Mouse (Mus musculus) forebrain, postnatal 0 days (tissue): ENCODE measurements around the gene Echdc3. TPM values are rescaled to one million over a fixed set of nuclear protein-coding genes. Genes with fewer than 3 reads are reported as not detected.

ENCODE experiments used
- ATAC-seq: fragments of 200-750 bp; cut with Nextera tagmentation; 2 replicates; pipeline ENCODE4 v1.8.0; 2017; ENCODE audit warnings: mild to moderate bottlenecking, moderate library complexity
- DNase-seq: peaks from one replicate; pipeline ENCODE4 v3.0.0-alpha.2; 2015
- H3K27ac ChIP-seq: fragments of 300-500 bp; sonication (generic); 2 replicates; pipeline ENCODE4 v1.5.1; 2014; ENCODE audit warnings: low read depth, mild to moderate bottlenecking, antibody characterized with exemption, low read length, moderate library complexity, mixed read lengths
- H3K27me3 ChIP-seq: fragments of 300-500 bp; sonication (generic); 2 replicates; pipeline ENCODE4 v1.6.1; 2014; ENCODE audit warnings: mild to moderate bottlenecking, low read length, mixed read lengths; ENCODE audit not compliant: insufficient read depth
- H3K36me3 ChIP-seq: fragments of 300-500 bp; sonication (generic); 2 replicates; pipeline ENCODE4 v1.6.1; 2014; ENCODE audit warnings: mild to moderate bottlenecking, moderate library complexity; ENCODE audit not compliant: insufficient read depth
- H3K4me1 ChIP-seq: fragments of 300-500 bp; sonication (generic); 2 replicates; pipeline ENCODE4 v1.6.1; 2014; ENCODE audit warnings: antibody characterized with exemption; ENCODE audit not compliant: insufficient read depth
- H3K4me2 ChIP-seq: fragments of 300-500 bp; sonication (generic); 2 replicates; pipeline ENCODE4 v1.6.1; 2014; ENCODE audit warnings: low read depth, mild to moderate bottlenecking, moderate library complexity
- H3K4me3 ChIP-seq: fragments of 300-500 bp; sonication (generic); 2 replicates; pipeline ENCODE4 v1.5.1; 2014; ENCODE audit warnings: low read depth, low read length, mixed read lengths
- H3K9ac ChIP-seq: fragments of 300-500 bp; sonication (generic); 2 replicates; pipeline ENCODE4 v1.6.1; 2014; ENCODE audit warnings: mild to moderate bottlenecking
- H3K9me3 ChIP-seq: fragments of 300-500 bp; sonication (generic); 2 replicates; pipeline ENCODE4 v1.6.1; 2016; ENCODE audit warnings: low read length
- CTCF ChIP-seq: sonication (generic); IDR thresholded peaks from 2 replicates; pipeline ENCODE4 v1.5.1; 2016; ENCODE audit warnings: antibody characterized with exemption, control low read depth, low read depth
- WGBS: fragments of 180-500 bp; shearing (Covaris S2); extraction: QIAGEN DNeasy Blood & Tissue Kit; methylation state at CpG from one replicate; pipeline ENCODE4 v1.1.7; 2014; 5-methylcytosine and 5-hydroxymethylcytosine counted together
- polyA plus RNA-seq: library from polyadenylated mRNA; unstranded; fragments of >200 nt; fragmentation: Nextera tagmentation; extraction: Ambion mirVana; gene quantifications from 2 replicates; pipeline ENCODE4 v1.2.1, GENCODE M21; 2015
- total RNA-seq: library from RNA; depleted of rRNA; stranded (reverse); fragments of >200 nt; gene quantifications from 2 replicates; pipeline ENCODE4 v1.2.3, GENCODE M21; 2014

Gene Echdc3
- total and polyA plus RNA-seq, 2 experiments from 2014 or later: 1.5 TPM

DNA sequence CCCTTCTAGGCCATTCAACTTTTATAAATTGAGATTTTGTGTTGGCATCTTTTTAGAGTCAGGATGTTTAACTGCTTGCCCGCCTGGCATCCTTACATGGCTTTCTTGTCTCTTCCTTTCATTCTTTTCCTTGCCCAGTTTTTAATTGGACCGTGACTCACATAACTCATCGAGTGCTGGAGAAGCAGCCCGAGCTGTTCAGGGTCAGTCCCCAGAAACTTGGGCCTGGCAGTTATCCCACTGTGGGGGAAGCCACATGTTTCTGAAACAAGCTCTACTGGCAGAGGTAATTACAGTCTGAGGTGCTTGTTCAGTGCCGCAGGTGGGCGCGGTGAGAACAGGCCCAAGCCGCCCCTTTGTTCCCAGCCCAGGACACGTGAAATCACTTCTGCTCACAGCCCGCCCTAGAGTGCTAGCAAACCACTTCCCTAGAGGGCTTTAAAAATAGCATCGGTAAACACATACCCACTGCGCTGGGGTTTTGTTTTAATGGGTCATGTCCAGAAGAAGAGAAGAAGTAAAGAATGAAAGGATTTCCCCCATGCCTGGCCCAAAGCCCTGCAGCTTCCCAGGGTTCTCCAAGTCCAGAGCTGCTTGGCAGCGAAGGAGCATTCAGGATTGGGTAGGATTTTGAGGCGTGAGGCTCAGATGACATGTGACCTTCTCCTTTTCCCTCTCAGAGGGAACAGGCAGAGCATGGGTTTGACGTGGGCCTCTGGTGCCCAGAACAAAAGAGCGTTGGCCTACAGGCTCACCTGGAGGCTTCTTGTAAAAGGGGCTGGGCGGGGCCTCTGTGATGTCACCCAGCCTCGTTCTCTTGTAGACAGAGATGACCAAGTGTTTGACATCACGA is 43.4 kb upstream of the Echdc3 start:
- DNase-seq (peak; percentile 72), ATAC-seq (peak; percentile 65)
- Histone ChIP-seq H3K9me3 (no peaks in the 10 kb centered on the region), H3K4me2 (no peak overlapping the region), H3K4me3 (no peak overlapping the region), H3K27me3 (no peaks in the 10 kb centered on the region), H3K36me3 (no peaks in the 10 kb centered on the region), H3K27ac (peak overlapping the region; percentile 69), H3K9ac (no peak overlapping the region), H3K4me1 (0 out of 2 replicates have a peak, but pooled peaks cover 4% of the 10 kb centered on the region)
- no peak for TF ChIP-seq CTCF
- WGBS: 40% methylated on average over 19 of the region's 19 CpGs

DNA sequence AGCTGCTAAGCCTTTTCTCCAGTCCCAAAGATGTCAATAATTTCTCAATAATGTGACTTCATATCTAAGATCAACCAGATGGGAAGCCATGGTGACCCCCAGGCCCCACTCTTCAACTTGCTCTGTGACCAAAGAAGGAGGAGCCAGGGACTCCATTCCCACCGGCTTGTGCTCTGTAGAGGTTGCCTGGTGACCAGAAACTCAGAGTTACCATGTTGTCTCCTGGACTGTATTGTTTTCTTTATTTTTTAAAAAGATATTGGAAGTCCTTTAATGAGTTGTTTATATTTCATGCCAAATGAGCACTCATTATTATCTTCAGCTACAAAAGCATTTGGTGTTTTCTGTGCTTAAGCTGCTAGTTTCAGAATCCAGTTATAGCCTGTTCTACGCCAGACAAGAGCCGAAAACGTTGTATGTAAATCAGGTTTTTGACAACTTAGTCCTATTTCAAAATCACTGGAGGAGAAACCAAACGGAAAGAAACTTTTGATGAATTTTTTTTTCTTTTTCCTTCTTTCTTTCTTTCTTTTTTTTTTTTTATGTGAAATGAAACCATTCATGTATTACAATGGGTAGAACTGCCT is 42.7 kb upstream of the Echdc3 start:
- DNase-seq (peak; percentile 35), ATAC-seq (peak; percentile 56)
- no peaks in the 10 kb centered on the region for H3K36me3 ChIP-seq
- no peak overlapping the region for H3K27ac ChIP-seq
- 30% methylated on average over 5 of the region's 5 CpGs for WGBS
- no peak overlapping the region for H3K4me2 ChIP-seq
- 0 out of 2 replicates have a peak, but pooled peaks cover 4% of the 10 kb centered on the region for H3K4me1 ChIP-seq
- no peak for TF ChIP-seq CTCF
- no peak overlapping the region for H3K4me3 ChIP-seq
- H3K27me3 ChIP-seq: no peaks in the 10 kb centered on the region
- H3K9me3 ChIP-seq: no peaks in the 10 kb centered on the region
- H3K9ac ChIP-seq: no peak overlapping the region

DNA sequence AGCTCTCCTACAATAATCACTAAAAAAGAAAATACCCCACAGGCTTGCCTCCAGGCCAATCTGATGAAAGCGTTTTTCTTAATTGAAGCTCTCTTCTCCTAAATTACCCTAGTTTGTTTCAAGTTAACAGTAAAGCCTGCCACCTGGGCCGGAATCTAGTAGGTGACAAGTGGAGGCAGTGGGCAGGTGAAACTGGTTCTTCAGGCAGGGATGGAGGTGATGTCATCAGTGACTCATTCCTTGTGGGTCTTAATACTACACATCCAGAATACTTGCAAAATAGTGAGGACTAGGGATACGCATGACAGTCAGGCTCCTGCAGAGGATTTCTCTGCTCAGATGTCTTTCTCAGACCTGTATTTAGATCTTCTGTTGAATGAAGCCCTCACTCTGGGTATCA is 39.7 kb upstream of the Echdc3 start:
- Histone ChIP-seq H3K4me1 (0 out of 2 replicates have a peak, but pooled peaks cover 4% of the 10 kb centered on the region), H3K4me3 (no peak overlapping the region), H3K36me3 (no peaks in the 10 kb centered on the region), H3K27ac (no peak overlapping the region), H3K9me3 (no peaks in the 10 kb centered on the region), H3K4me2 (no peak overlapping the region), H3K9ac (no peak overlapping the region), H3K27me3 (no peaks in the 10 kb centered on the region)
- WGBS: 92% methylated on average over 3 of the region's 3 CpGs
- no peak for TF ChIP-seq CTCF
- no peak for ATAC-seq
- no peak for DNase-seq

- WGBS: 88% methylated on average over 3 of the region's 3 CpGs
- Histone ChIP-seq H3K27me3 (no peaks in the 10 kb centered on the region), H3K4me3 (no peak overlapping the region), H3K4me2 (no peak overlapping the region), H3K36me3 (no peaks in the 10 kb centered on the region), H3K9ac (no peak overlapping the region), H3K9me3 (peaks cover 4% of the 10 kb centered on the region; the same call in 1 of the 2 replicates), H3K4me1 (no peaks in the 10 kb centered on the region), H3K27ac (no peak overlapping the region)
- ATAC-seq (no peak), DNase-seq (no peak)
- TF ChIP-seq CTCF: no peak
Observed at GRCm38 (mm10) chr2:6251076-6251496, 38.3 kb upstream of the Echdc3 start.

GRCm38 (mm10) chr2:6241446-6241845 is 28.6 kb upstream of the Echdc3 start:
- H3K27me3 ChIP-seq: no peaks in the 10 kb centered on the region
- H3K4me3 ChIP-seq: no peak overlapping the region
- no peaks in the 10 kb centered on the region for H3K4me1 ChIP-seq
- H3K4me2 ChIP-seq: no peak overlapping the region
- no peak for TF ChIP-seq CTCF
- no peaks in the 10 kb centered on the region for H3K36me3 ChIP-seq
- H3K27ac ChIP-seq: no peak overlapping the region
- ATAC-seq (no peak), DNase-seq (no peak)
- H3K9me3 ChIP-seq: peaks cover 8% of the 10 kb centered on the region; the same call in 1 of the 2 replicates
- no peak overlapping the region for H3K9ac ChIP-seq
- 91% methylated on average over 5 of the region's 5 CpGs for WGBS

DNA sequence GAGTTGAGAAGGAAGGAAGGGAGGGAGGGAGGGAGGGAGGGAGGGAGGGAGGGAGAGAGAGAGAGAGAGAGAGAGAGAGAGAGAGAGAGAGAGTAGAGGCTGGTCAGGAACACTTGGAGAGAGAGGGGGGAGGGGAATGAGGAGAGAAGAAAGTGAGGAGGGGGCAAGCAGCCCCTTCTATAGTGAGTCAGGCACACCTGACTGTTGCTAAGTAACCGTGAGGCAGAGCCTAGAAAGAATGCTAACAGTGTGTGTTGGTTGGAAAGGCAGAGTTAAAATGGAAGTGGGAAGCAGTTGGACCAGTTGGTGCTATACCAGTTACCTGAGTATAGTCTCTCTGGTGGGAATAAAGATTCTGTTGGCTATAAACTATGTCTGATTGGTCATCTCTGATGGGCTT is 27.2 kb upstream of the Echdc3 start:
- 59% methylated on average over 1 of the region's 1 CpGs for WGBS
- Histone ChIP-seq H3K27me3 (no peaks in the 10 kb centered on the region), H3K9me3 (no peaks in the 10 kb centered on the region), H3K36me3 (no peaks in the 10 kb centered on the region), H3K9ac (no peak overlapping the region), H3K4me3 (no peak overlapping the region), H3K27ac (no peak overlapping the region), H3K4me2 (no peak overlapping the region), H3K4me1 (no peaks in the 10 kb centered on the region)
- ATAC-seq (peak; percentile 66), DNase-seq (no peak)
- no peak for TF ChIP-seq CTCF

DNA sequence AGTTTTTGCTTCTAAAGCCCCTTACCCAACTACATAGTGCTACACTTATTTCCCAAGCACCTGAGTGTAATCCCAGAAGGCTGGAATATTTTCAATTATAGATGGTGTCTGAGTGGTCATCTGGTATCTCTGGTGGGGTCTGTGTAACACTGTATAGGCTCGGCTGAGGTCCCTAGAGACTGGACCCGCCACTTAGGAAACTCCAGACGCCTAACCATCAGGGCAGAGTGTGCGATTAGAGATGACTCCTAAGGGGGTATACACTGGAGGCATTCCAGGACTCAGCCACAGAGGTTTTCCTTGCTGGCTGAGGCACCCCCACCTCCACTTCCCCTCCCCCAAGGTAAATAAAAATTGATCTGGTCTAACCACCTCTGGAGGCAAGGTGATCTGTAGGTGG is 26.5 kb upstream of the Echdc3 start:
- no peak for DNase-seq
- H3K27ac ChIP-seq: no peak overlapping the region
- no peak overlapping the region for H3K9ac ChIP-seq
- no peaks in the 10 kb centered on the region for H3K27me3 ChIP-seq
- no peaks in the 10 kb centered on the region for H3K4me1 ChIP-seq
- H3K36me3 ChIP-seq: no peaks in the 10 kb centered on the region
- WGBS: 82% methylated on average over 4 of the region's 4 CpGs
- ATAC-seq: no peak
- H3K4me2 ChIP-seq: no peak overlapping the region
- no peaks in the 10 kb centered on the region for H3K9me3 ChIP-seq
- TF ChIP-seq CTCF: no peak
- no peak overlapping the region for H3K4me3 ChIP-seq
